Mouse (Mus musculus) small intestine, adult 2 months (tissue): ENCODE measurements around the gene Dnajc22.

Experiments
- CTCF ChIP-seq: fragments of 200-500 bp; IDR thresholded peaks from 2 replicates; pipeline ENCODE4 v1.5.1; 2012; ENCODE audit warnings: low read depth, mild to moderate bottlenecking, control low read depth, inconsistent platforms, low read length, moderate library complexity, mixed read lengths; ENCODE audit not compliant: insufficient replicate concordance, insufficient read length; ENCODE audit errors: extremely low read depth
- POLR2A ChIP-seq: fragments of 200-500 bp; IDR thresholded peaks from 2 replicates; pipeline ENCODE4 v1.6.1; 2012; ENCODE audit warnings: low read depth, mild to moderate bottlenecking, control low read depth, inconsistent platforms, low read length, moderate library complexity

GRCm38 (mm10) chr15:99115065-99115423 lies 22.1 kb downstream of the Dnajc22 start:
- no peak for TF ChIP-seq POLR2A
- TF ChIP-seq CTCF: no peak
